Mouse (Mus musculus): ENCODE results near the gene Zfp385b.

- TF ChIP-seq USF2 (conservative IDR thresholded peaks at IDR 0.05; ENCODE audit: low read depth, low read length) = no peak
- TF ChIP-seq ZC3H11A (IDR thresholded peaks at IDR 0.05; ENCODE audit: low read depth, low read length) = no peak
- no peak for TF ChIP-seq CTCF (conservative IDR thresholded peaks at IDR 0.05 in 1 of 2, IDR thresholded peaks at IDR 0.05 in 1 of 2; ENCODE audit: low read depth in 2 of 2, low read length in 2 of 2)
- no peak for TF ChIP-seq KAT2A (IDR thresholded peaks at IDR 0.05; ENCODE audit: insufficient replicate concordance, low read length)
- no peak for TF ChIP-seq JUN (IDR thresholded peaks at IDR 0.05; ENCODE audit: insufficient read depth, low read depth, low read length)
- TF ChIP-seq TBP (conservative IDR thresholded peaks at IDR 0.05; ENCODE audit: low read depth, low read length) = no peak
- no peak for TF ChIP-seq POLR2A (IDR thresholded peaks at IDR 0.05; ENCODE audit: low read depth, low read length)
Measured at GRCm38 (mm10) chr2:77790846-77791245, 28.6 kb downstream of the Zfp385b start.

Data from CH12.LX (cell line).